Mouse (Mus musculus): ENCODE measurements around the gene Pde3a. TPM values are rescaled to one million over a fixed set of nuclear protein-coding genes. Genes with fewer than 3 reads are reported as not detected.

Gene Pde3a
- polyA plus RNA-seq, 1 experiment from 2014 or later = 1.4 TPM

- Histone ChIP-seq H3K36me3 (ENCODE audit: control insufficient read depth, insufficient read depth) (no peaks in the 10 kb centered on the region), H3K4me2 (ENCODE audit: low read length) (no peak overlapping the region), H3K4me3 (replicated peaks; ENCODE audit: low read length) (no peak overlapping the region), H3K4me1 (replicated peaks; ENCODE audit: control insufficient read depth, insufficient read depth, low read length) (no peaks in the 10 kb centered on the region), H3K9me3 (ENCODE audit: control insufficient read depth, low read length) (no peaks in the 10 kb centered on the region), H3K9ac (replicated peaks; ENCODE audit: low read depth, low read length) (no peak overlapping the region), H3K27ac (ENCODE audit: low read length) (no peak overlapping the region), H3K27me3 (replicated peaks; ENCODE audit: control insufficient read depth, insufficient read depth, low read length) (0 out of 2 replicates have a peak, but pooled peaks cover 2% of the 10 kb centered on the region)
- 91% methylated on average over 3 of the region's 3 CpGs for WGBS
- ATAC-seq = no peak
Observed at GRCm38 (mm10) chr6:141395926-141396325, 146.9 kb downstream of the Pde3a start.

- H3K4me1 ChIP-seq (replicated peaks; ENCODE audit: control insufficient read depth, insufficient read depth, low read length) = peaks cover 3% of the 10 kb centered on the region
- H3K4me3 ChIP-seq (replicated peaks; ENCODE audit: low read length) = no peak overlapping the region
- no peak overlapping the region for H3K4me2 ChIP-seq (ENCODE audit: low read length)
- H3K27me3 ChIP-seq (replicated peaks; ENCODE audit: control insufficient read depth, insufficient read depth, low read length) = 0 out of 2 replicates have a peak, but pooled peaks cover 2% of the 10 kb centered on the region
- WGBS = 42% methylated on average over 4 of the region's 4 CpGs
- no peaks in the 10 kb centered on the region for H3K9me3 ChIP-seq (ENCODE audit: control insufficient read depth, low read length)
- no peaks in the 10 kb centered on the region for H3K36me3 ChIP-seq (ENCODE audit: control insufficient read depth, insufficient read depth)
- no peak for ATAC-seq
- no peak overlapping the region for H3K9ac ChIP-seq (replicated peaks; ENCODE audit: low read depth, low read length)
- no peak overlapping the region for H3K27ac ChIP-seq (ENCODE audit: low read length)
Observed at GRCm38 (mm10) chr6:141399411-141399810, 150.3 kb downstream of the Pde3a start.

- Histone ChIP-seq H3K36me3 (ENCODE audit: control insufficient read depth, insufficient read depth) (no peaks in the 10 kb centered on the region), H3K9me3 (ENCODE audit: control insufficient read depth, low read length) (no peaks in the 10 kb centered on the region), H3K27ac (ENCODE audit: low read length) (no peak overlapping the region), H3K27me3 (replicated peaks; ENCODE audit: control insufficient read depth, insufficient read depth, low read length) (no peaks in the 10 kb centered on the region), H3K4me3 (replicated peaks; ENCODE audit: low read length) (no peak overlapping the region), H3K9ac (replicated peaks; ENCODE audit: low read depth, low read length) (no peak overlapping the region), H3K4me1 (replicated peaks; ENCODE audit: control insufficient read depth, insufficient read depth, low read length) (peaks cover 10% of the 10 kb centered on the region), H3K4me2 (ENCODE audit: low read length) (no peak overlapping the region)
- ATAC-seq = peak; percentile 68; the same call in 1 of the 2 replicates
- 46% methylated on average over 2 of the region's 2 CpGs for WGBS
Observed at GRCm38 (mm10) chr6:141403943-141404342, 154.9 kb downstream of the Pde3a start.

- Histone ChIP-seq H3K4me3 (replicated peaks; ENCODE audit: low read length) (no peak overlapping the region), H3K4me1 (replicated peaks; ENCODE audit: control insufficient read depth, insufficient read depth, low read length) (peaks cover 10% of the 10 kb centered on the region), H3K36me3 (ENCODE audit: control insufficient read depth, insufficient read depth) (no peaks in the 10 kb centered on the region), H3K9me3 (ENCODE audit: control insufficient read depth, low read length) (no peaks in the 10 kb centered on the region), H3K9ac (replicated peaks; ENCODE audit: low read depth, low read length) (no peak overlapping the region), H3K27me3 (replicated peaks; ENCODE audit: control insufficient read depth, insufficient read depth, low read length) (no peaks in the 10 kb centered on the region), H3K27ac (ENCODE audit: low read length) (no peak overlapping the region), H3K4me2 (ENCODE audit: low read length) (no peak overlapping the region)
- peak; percentile 59; the same call in 1 of the 2 replicates for ATAC-seq
- WGBS = 53% methylated on average over 7 of the region's 7 CpGs
Observed at GRCm38 (mm10) chr6:141404649-141405048, 155.6 kb downstream of the Pde3a start.

GRCm38 (mm10) chr6:141405496-141405895 lies 156.4 kb downstream of the Pde3a start:
- H3K4me3 ChIP-seq (replicated peaks; ENCODE audit: low read length) = no peak overlapping the region
- no peaks in the 10 kb centered on the region for H3K27me3 ChIP-seq (replicated peaks; ENCODE audit: control insufficient read depth, insufficient read depth, low read length)
- H3K9me3 ChIP-seq (ENCODE audit: control insufficient read depth, low read length) = no peaks in the 10 kb centered on the region
- H3K27ac ChIP-seq (ENCODE audit: low read length) = no peak overlapping the region
- H3K9ac ChIP-seq (replicated peaks; ENCODE audit: low read depth, low read length) = no peak overlapping the region
- whole genome bisulfite sequencing = 31% methylated on average over 5 of the region's 5 CpGs
- no peak overlapping the region for H3K4me2 ChIP-seq (ENCODE audit: low read length)
- ATAC-seq = no peak
- peaks cover 10% of the 10 kb centered on the region for H3K4me1 ChIP-seq (replicated peaks; ENCODE audit: control insufficient read depth, insufficient read depth, low read length)
- no peaks in the 10 kb centered on the region for H3K36me3 ChIP-seq (ENCODE audit: control insufficient read depth, insufficient read depth)

- no peak overlapping the region for H3K9ac ChIP-seq (replicated peaks; ENCODE audit: low read depth, low read length)
- H3K4me1 ChIP-seq (replicated peaks; ENCODE audit: control insufficient read depth, insufficient read depth, low read length) = peaks cover 12% of the 10 kb centered on the region
- no peaks in the 10 kb centered on the region for H3K9me3 ChIP-seq (ENCODE audit: control insufficient read depth, low read length)
- no peak for ATAC-seq
- H3K27ac ChIP-seq (ENCODE audit: low read length) = no peak overlapping the region
- no peaks in the 10 kb centered on the region for H3K36me3 ChIP-seq (ENCODE audit: control insufficient read depth, insufficient read depth)
- H3K4me3 ChIP-seq (replicated peaks; ENCODE audit: low read length) = no peak overlapping the region
- no peaks in the 10 kb centered on the region for H3K27me3 ChIP-seq (replicated peaks; ENCODE audit: control insufficient read depth, insufficient read depth, low read length)
- no peak overlapping the region for H3K4me2 ChIP-seq (ENCODE audit: low read length)
- 78% methylated on average over 4 of the region's 4 CpGs for WGBS
Observed at GRCm38 (mm10) chr6:141408758-141409157, 159.7 kb downstream of the Pde3a start.

- Histone ChIP-seq H3K27me3 (replicated peaks; ENCODE audit: control insufficient read depth, insufficient read depth, low read length) (no peaks in the 10 kb centered on the region), H3K9me3 (ENCODE audit: control insufficient read depth, low read length) (no peaks in the 10 kb centered on the region), H3K9ac (replicated peaks; ENCODE audit: low read depth, low read length) (no peak overlapping the region), H3K4me3 (replicated peaks; ENCODE audit: low read length) (no peak overlapping the region), H3K4me2 (ENCODE audit: low read length) (no peak overlapping the region), H3K4me1 (replicated peaks; ENCODE audit: control insufficient read depth, insufficient read depth, low read length) (peaks cover 6% of the 10 kb centered on the region), H3K36me3 (ENCODE audit: control insufficient read depth, insufficient read depth) (no peaks in the 10 kb centered on the region), H3K27ac (ENCODE audit: low read length) (no peak overlapping the region)
- no peak for ATAC-seq
- WGBS = 86% methylated on average over 5 of the region's 5 CpGs
Observed at GRCm38 (mm10) chr6:141410836-141411235, 161.8 kb downstream of the Pde3a start.

- ATAC-seq = peak; percentile 36; the same call in 1 of the 2 replicates
- H3K4me1 ChIP-seq (replicated peaks; ENCODE audit: control insufficient read depth, insufficient read depth, low read length) = peaks cover 2% of the 10 kb centered on the region; the same call in 1 of the 2 replicates
- H3K4me2 ChIP-seq (ENCODE audit: low read length) = no peak overlapping the region
- no peaks in the 10 kb centered on the region for H3K9me3 ChIP-seq (ENCODE audit: control insufficient read depth, low read length)
- WGBS = 60% methylated on average over 6 of the region's 6 CpGs
- H3K4me3 ChIP-seq (replicated peaks; ENCODE audit: low read length) = no peak overlapping the region
- H3K9ac ChIP-seq (replicated peaks; ENCODE audit: low read depth, low read length) = no peak overlapping the region
- H3K27ac ChIP-seq (ENCODE audit: low read length) = no peak overlapping the region
- no peaks in the 10 kb centered on the region for H3K36me3 ChIP-seq (ENCODE audit: control insufficient read depth, insufficient read depth)
- no peaks in the 10 kb centered on the region for H3K27me3 ChIP-seq (replicated peaks; ENCODE audit: control insufficient read depth, insufficient read depth, low read length)
Observed at GRCm38 (mm10) chr6:141425114-141425513, 176.0 kb downstream of the Pde3a start.

GRCm38 (mm10) chr6:141428587-141428986 lies 179.5 kb downstream of the Pde3a start:
- Histone ChIP-seq H3K9ac (replicated peaks; ENCODE audit: low read depth, low read length) (no peak overlapping the region), H3K4me1 (replicated peaks; ENCODE audit: control insufficient read depth, insufficient read depth, low read length) (peaks cover 2% of the 10 kb centered on the region; the same call in 1 of the 2 replicates), H3K4me3 (replicated peaks; ENCODE audit: low read length) (no peak overlapping the region), H3K9me3 (ENCODE audit: control insufficient read depth, low read length) (no peaks in the 10 kb centered on the region), H3K4me2 (ENCODE audit: low read length) (no peak overlapping the region), H3K36me3 (ENCODE audit: control insufficient read depth, insufficient read depth) (no peaks in the 10 kb centered on the region), H3K27me3 (replicated peaks; ENCODE audit: control insufficient read depth, insufficient read depth, low read length) (no peaks in the 10 kb centered on the region), H3K27ac (ENCODE audit: low read length) (no peak overlapping the region)
- 49% methylated on average over 4 of the region's 4 CpGs for WGBS
- ATAC-seq = peak; percentile 82

GRCm38 (mm10) chr6:141430134-141430533 lies 181.1 kb downstream of the Pde3a start:
- Histone ChIP-seq H3K36me3 (ENCODE audit: control insufficient read depth, insufficient read depth) (no peaks in the 10 kb centered on the region), H3K9me3 (ENCODE audit: control insufficient read depth, low read length) (no peaks in the 10 kb centered on the region), H3K27me3 (replicated peaks; ENCODE audit: control insufficient read depth, insufficient read depth, low read length) (no peaks in the 10 kb centered on the region), H3K4me2 (ENCODE audit: low read length) (no peak overlapping the region), H3K4me1 (replicated peaks; ENCODE audit: control insufficient read depth, insufficient read depth, low read length) (peaks cover 16% of the 10 kb centered on the region), H3K27ac (ENCODE audit: low read length) (no peak overlapping the region), H3K9ac (replicated peaks; ENCODE audit: low read depth, low read length) (no peak overlapping the region), H3K4me3 (replicated peaks; ENCODE audit: low read length) (no peak overlapping the region)
- ATAC-seq = no peak
- 90% methylated on average over 1 of the region's 1 CpGs for WGBS
